Mouse (Mus musculus): ENCODE measurements around the gene Crnn. TPM values are rescaled to one million over a fixed set of nuclear protein-coding genes. Genes with fewer than 3 reads are reported as not detected.

Crnn gene
- total RNA-seq (2014; rRNA removed) = 0.33 TPM in 1 of 2 replicates, not detected in the other
- polyA plus RNA-seq (2015; fragmentation: Nextera tagmentation; extraction: Ambion mirVana) = not detected in 2 replicates

DNA sequence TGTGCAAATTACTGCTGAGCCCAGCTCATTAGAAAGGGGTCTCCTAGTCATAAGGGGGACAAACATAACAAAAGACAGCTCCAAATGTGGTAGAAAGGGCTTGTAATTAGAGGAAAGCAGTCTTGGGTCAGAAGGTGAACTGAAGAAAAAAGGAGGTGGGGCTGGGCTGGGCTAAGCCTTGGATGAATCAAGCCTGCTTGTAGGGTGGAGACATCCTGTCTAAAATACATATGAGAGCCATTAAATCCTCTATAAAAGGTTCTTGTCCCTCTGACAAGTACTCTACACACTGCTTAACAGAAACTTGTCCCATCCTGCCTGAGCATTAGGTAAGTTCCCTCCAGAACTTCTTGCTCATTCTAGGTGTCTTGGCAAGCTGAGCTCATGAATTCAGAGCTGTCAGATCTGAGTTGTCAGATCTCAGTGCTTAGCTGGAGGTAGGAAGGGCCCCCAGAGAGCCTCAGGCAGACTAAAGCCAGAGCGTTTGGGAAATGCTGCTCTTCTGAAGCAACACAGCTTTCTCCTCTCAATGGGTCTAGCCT is at the start of gene Crnn:
Gene Crnn (plus strand): TSS at position 278 of the 542 bp plus-strand sequence.
- 58% methylated on average over 1 of the region's 1 CpGs for WGBS
- DNase-seq (ENCODE audit: low spot score) = no peak
- H3K9ac ChIP-seq (replicated peaks; ENCODE audit: low read length, poor library complexity, severe bottlenecking) = no peak within 1 kb of the TSS
- no peak within 1 kb of the TSS for H3K27ac ChIP-seq (ENCODE audit: low read depth, low read length)
- no peaks in the 10 kb centered on the region for H3K27me3 ChIP-seq (ENCODE audit: insufficient read depth, low read length)
- H3K4me1 ChIP-seq (ENCODE audit: insufficient read depth, low read length) = no peaks in the 10 kb centered on the region
- no peak within 1 kb of the TSS for H3K4me3 ChIP-seq (ENCODE audit: low read depth, low read length)
- H3K36me3 ChIP-seq (ENCODE audit: insufficient read depth, low read length) = no peaks in the 10 kb centered on the region
- TF ChIP-seq CTCF (IDR thresholded peaks at IDR 0.05) = no peak
- no peak for ATAC-seq (ENCODE audit: low FRiP score)
- H3K9me3 ChIP-seq (ENCODE audit: low read length) = no peaks in the 10 kb centered on the region
- H3K4me2 ChIP-seq (ENCODE audit: low read depth, low read length, poor library complexity, severe bottlenecking) = no peak within 1 kb of the TSS

DNA sequence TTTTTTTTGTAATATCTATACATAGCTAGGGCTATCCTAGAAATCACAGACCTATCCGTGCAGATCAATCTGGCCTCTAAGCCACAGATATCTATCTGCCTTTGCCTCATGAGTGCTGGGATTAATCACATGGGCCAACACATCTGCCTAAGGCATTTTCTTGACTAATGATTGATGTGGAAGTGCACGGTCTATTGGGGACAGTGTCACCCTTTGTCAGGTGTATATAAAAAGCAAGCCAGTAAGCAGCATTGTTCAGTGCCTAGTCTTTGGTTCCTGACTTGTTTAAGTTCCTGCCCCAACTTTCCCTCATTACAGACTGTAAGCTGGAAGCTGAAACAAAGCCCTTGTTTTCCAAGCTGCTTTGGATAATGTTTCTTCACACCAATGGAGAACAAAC is 48.1 kb upstream of the Crnn start:
- H3K36me3 ChIP-seq (ENCODE audit: insufficient read depth, low read length) = no peaks in the 10 kb centered on the region
- no peak overlapping the region for H3K4me3 ChIP-seq (ENCODE audit: low read depth, low read length)
- WGBS = 74% methylated on average over 2 of the region's 2 CpGs
- no peak for DNase-seq (ENCODE audit: low spot score)
- H3K9ac ChIP-seq (replicated peaks; ENCODE audit: low read length, poor library complexity, severe bottlenecking) = no peak overlapping the region
- no peak for TF ChIP-seq CTCF (IDR thresholded peaks at IDR 0.05)
- H3K27me3 ChIP-seq (ENCODE audit: insufficient read depth, low read length) = no peaks in the 10 kb centered on the region
- H3K27ac ChIP-seq (ENCODE audit: low read depth, low read length) = no peak overlapping the region
- H3K4me1 ChIP-seq (ENCODE audit: insufficient read depth, low read length) = no peaks in the 10 kb centered on the region
- no peak overlapping the region for H3K4me2 ChIP-seq (ENCODE audit: low read depth, low read length, poor library complexity, severe bottlenecking)
- H3K9me3 ChIP-seq (ENCODE audit: low read length) = no peaks in the 10 kb centered on the region
- no peak for ATAC-seq (ENCODE audit: low FRiP score)

DNA sequence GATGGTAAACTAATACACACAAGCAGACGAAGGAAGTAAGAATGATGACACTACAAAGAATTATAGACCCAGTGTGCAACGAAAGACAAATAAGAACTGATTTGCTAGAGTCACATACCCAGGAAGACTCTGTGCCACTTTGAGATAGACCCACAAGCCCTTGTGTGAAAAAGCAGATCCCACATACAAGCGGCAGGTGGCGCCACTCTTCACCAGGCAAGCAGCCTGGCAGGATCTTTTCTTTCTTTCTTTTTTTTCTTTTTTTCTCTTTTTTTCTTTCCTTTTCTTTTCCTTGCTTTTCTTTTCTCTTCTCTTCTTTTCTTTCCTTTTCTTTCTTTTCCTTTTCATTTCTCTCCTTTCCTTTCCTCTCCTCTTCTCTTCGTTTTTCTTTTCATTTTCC is 32.9 kb upstream of the Crnn start:
- no peak for ATAC-seq (ENCODE audit: low FRiP score)
- H3K27ac ChIP-seq (ENCODE audit: low read depth, low read length) = no peak overlapping the region
- TF ChIP-seq CTCF (IDR thresholded peaks at IDR 0.05) = no peak; the same call in 1 of the 2 replicates

DNA sequence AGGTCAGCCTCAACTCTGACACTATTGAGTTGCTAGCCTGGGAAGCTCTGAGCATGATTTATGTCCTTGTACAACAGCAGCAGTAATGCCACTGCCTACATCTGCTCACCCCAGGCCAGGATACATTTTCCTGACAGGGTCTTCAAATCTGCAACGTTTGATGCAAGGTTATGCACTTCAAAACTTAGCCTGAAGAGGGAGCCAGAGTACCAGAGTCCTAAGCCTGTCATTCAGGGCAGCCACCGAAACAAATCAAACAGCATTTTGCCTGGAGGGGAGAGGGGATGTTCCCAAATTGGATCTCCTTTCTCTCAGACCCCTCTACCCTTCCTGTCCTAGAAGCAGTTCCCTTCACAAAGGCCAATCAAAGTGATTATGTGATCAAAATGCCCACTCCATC is 30.1 kb upstream of the Crnn start:
- peak; percentile 63 for DNase-seq (ENCODE audit: low spot score)
- H3K27ac ChIP-seq (ENCODE audit: low read depth, low read length) = no peak overlapping the region
- H3K27me3 ChIP-seq (ENCODE audit: insufficient read depth, low read length) = no peaks in the 10 kb centered on the region
- H3K36me3 ChIP-seq (ENCODE audit: insufficient read depth, low read length) = no peaks in the 10 kb centered on the region
- TF ChIP-seq CTCF (IDR thresholded peaks at IDR 0.05) = peak; percentile 75
- no peaks in the 10 kb centered on the region for H3K9me3 ChIP-seq (ENCODE audit: low read length)
- ATAC-seq (ENCODE audit: low FRiP score) = no peak
- 2% methylated on average over 2 of the region's 2 CpGs for WGBS
- H3K4me1 ChIP-seq (ENCODE audit: insufficient read depth, low read length) = no peaks in the 10 kb centered on the region
- no peak overlapping the region for H3K4me2 ChIP-seq (ENCODE audit: low read depth, low read length, poor library complexity, severe bottlenecking)
- no peak overlapping the region for H3K9ac ChIP-seq (replicated peaks; ENCODE audit: low read length, poor library complexity, severe bottlenecking)
- no peak overlapping the region for H3K4me3 ChIP-seq (ENCODE audit: low read depth, low read length)

More for the DNA sequence above, 32.9 kb upstream of the Crnn start:
- Histone ChIP-seq H3K9ac (replicated peaks; ENCODE audit: low read length, poor library complexity, severe bottlenecking) (no peak overlapping the region), H3K27me3 (ENCODE audit: insufficient read depth, low read length) (no peaks in the 10 kb centered on the region), H3K4me1 (ENCODE audit: insufficient read depth, low read length) (no peaks in the 10 kb centered on the region), H3K9me3 (ENCODE audit: low read length) (no peaks in the 10 kb centered on the region), H3K36me3 (ENCODE audit: insufficient read depth, low read length) (no peaks in the 10 kb centered on the region), H3K4me3 (ENCODE audit: low read depth, low read length) (no peak overlapping the region), H3K4me2 (ENCODE audit: low read depth, low read length, poor library complexity, severe bottlenecking) (no peak overlapping the region)
- DNase-seq (ENCODE audit: low spot score) = no peak
- 50% methylated on average over 5 of the region's 5 CpGs for WGBS

DNA sequence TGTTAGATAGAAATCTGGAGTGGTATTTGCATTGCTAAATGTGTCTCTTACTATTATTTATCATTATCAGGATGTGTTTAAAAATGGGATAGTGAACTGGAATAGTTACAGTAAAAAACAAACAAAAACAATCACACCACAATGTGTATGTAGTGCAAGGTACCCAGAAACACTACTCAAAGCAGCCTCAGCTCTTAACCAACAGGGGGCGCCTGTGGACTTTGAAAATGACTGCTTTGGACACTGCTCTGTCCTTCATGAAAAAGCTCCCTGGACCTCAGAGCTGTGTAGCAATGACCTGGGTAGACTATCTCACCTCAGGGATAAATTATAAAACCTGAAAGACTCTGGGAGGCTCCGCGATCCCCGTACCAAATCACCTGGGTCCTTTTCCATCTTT is 25.5 kb upstream of the Crnn start:
- no peak for ATAC-seq (ENCODE audit: low FRiP score)
- H3K4me3 ChIP-seq (ENCODE audit: low read depth, low read length) = no peak overlapping the region
- no peaks in the 10 kb centered on the region for H3K27me3 ChIP-seq (ENCODE audit: insufficient read depth, low read length)
- no peaks in the 10 kb centered on the region for H3K36me3 ChIP-seq (ENCODE audit: insufficient read depth, low read length)
- H3K4me2 ChIP-seq (ENCODE audit: low read depth, low read length, poor library complexity, severe bottlenecking) = no peak overlapping the region
- H3K27ac ChIP-seq (ENCODE audit: low read depth, low read length) = no peak overlapping the region
- no peaks in the 10 kb centered on the region for H3K9me3 ChIP-seq (ENCODE audit: low read length)
- TF ChIP-seq CTCF (IDR thresholded peaks at IDR 0.05) = 0 out of 2 replicates have a peak, but pooled peaks have one; percentile 4
- WGBS = 55% methylated on average over 4 of the region's 4 CpGs
- H3K4me1 ChIP-seq (ENCODE audit: insufficient read depth, low read length) = no peaks in the 10 kb centered on the region
- H3K9ac ChIP-seq (replicated peaks; ENCODE audit: low read length, poor library complexity, severe bottlenecking) = no peak overlapping the region
- no peak for DNase-seq (ENCODE audit: low spot score)

DNA sequence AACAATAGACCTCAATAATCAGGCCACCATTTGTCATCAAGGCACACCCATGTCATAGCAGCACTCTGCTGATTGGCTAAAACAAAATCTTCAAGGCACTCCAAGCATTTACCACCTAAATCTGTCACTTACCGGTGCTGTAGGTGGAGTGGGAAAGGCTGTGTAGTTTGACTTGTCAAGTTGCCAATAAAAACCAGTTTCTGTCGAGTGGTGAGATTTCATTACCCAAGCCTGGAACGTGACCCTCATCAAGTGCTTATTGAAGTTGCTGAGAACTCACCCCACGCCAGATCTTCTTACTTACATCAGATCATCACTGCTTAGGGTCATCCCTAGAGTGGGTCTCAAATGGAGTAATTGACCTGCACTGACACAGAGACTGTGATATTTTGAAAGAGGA is 16.5 kb upstream of the Crnn start:
- Histone ChIP-seq H3K4me3 (ENCODE audit: low read depth, low read length) (no peak overlapping the region), H3K9me3 (ENCODE audit: low read length) (no peaks in the 10 kb centered on the region), H3K36me3 (ENCODE audit: insufficient read depth, low read length) (no peaks in the 10 kb centered on the region), H3K4me2 (ENCODE audit: low read depth, low read length, poor library complexity, severe bottlenecking) (no peak overlapping the region), H3K4me1 (ENCODE audit: insufficient read depth, low read length) (no peaks in the 10 kb centered on the region), H3K27me3 (ENCODE audit: insufficient read depth, low read length) (no peaks in the 10 kb centered on the region), H3K27ac (ENCODE audit: low read depth, low read length) (no peak overlapping the region), H3K9ac (replicated peaks; ENCODE audit: low read length, poor library complexity, severe bottlenecking) (no peak overlapping the region)
- TF ChIP-seq CTCF (IDR thresholded peaks at IDR 0.05) = no peak
- DNase-seq (ENCODE audit: low spot score) = no peak
- 67% methylated on average over 4 of the region's 4 CpGs for WGBS
- ATAC-seq (ENCODE audit: low FRiP score) = no peak

All from midbrain, postnatal 0 days (tissue).